Mouse (Mus musculus): ENCODE results near the gene Vmn2r-ps130.
"Not testable (repeated sequence)": the region's sequence is repeated elsewhere in the genome, so short reads cannot be mapped to it uniquely, and the experiment has no call there.

The Vmn2r-ps130 gene

DNA sequence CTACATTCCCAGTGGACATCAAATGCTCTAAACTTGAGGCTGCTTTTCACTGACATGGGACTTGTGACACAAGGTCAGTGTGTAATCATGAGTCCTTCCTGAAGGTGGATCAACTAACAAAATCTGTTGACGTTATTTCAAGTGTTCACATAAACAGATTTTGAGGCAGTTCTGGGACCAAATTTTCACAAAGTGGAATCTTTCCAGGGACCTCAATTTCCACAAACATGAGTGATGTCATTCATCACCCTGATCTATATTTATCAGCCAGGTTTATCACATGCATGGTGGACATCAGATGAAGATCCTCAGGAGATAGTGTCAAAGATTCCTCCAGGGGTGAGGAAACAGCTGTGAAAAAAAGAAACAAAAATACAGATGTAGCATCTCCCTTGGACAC lies at the start of gene Vmn2r-ps130:
Gene Vmn2r-ps130 (plus strand): TSS at position 301 of the 400 bp plus-strand sequence.
- DNase-seq (ENCODE audit: low spot score in 2 of 2): not testable (repeated sequence)
